Comparison of ENCODE assay signal across 10 mouse cellular contexts in genomic region chr6:15987334-15987733, GRCm38 (mm10).
A peak's percentile ranks its signal among the peaks of the same experiment; 100 is the strongest.
DNase-seq lines count a peak whose midpoint lies in the region; ATAC-seq lines count a peak whose summit lies in the region.
"Had no signal": no experiment of that assay in that cellular context is flagged by ENCODE, and none has a peak within 500 bp of the region (broad histone marks: within the 10 kb centered on the region; RNA-seq: fewer than 3 reads in every experiment).

No protein-coding gene starts in this region.

- H3K9me3 ChIP-seq in hindbrain, embryonic 16.5 days (ENCODE audit: control insufficient read depth, low read length): no peaks in the 10 kb centered on the region
- no peaks in the 10 kb centered on the region for H3K9me3 ChIP-seq in hindbrain, embryonic 12.5 days (replicated peaks)
- H3K9me3 ChIP-seq in intestine, embryonic 16.5 days (ENCODE audit: control insufficient read depth, low read length): no peaks in the 10 kb centered on the region
- H3K9me3 ChIP-seq: megakaryocyte, embryonic 14.5 days had no signal

- no peak overlapping the region for H3K27ac ChIP-seq in hindbrain, embryonic 16.5 days (ENCODE audit: low read depth, low read length)
- H3K27ac ChIP-seq in hindbrain, embryonic 12.5 days: no peak overlapping the region
- H3K27ac ChIP-seq in intestine, embryonic 16.5 days (ENCODE audit: low read length): no peak overlapping the region

- peak; percentile 4 for DNase-seq in retina, postnatal 1 day
- no peak for DNase-seq in retina, embryonic 14.5 days (ENCODE audit: low spot score)
- peak; percentile 16 for DNase-seq in telencephalon, adult 2 months (ENCODE audit: low read depth, low spot score)
- DNase-seq in thymus, postnatal 4 days: no peak
- DNase-seq: heart, adult 11 months; spleen, adult 18-20 months had no signal

- no peaks in the 10 kb centered on the region for H3K36me3 ChIP-seq in hindbrain, embryonic 16.5 days (ENCODE audit: control insufficient read depth, insufficient read depth, low read length)
- no peaks in the 10 kb centered on the region for H3K36me3 ChIP-seq in hindbrain, embryonic 12.5 days
- no peaks in the 10 kb centered on the region for H3K36me3 ChIP-seq in intestine, embryonic 16.5 days (ENCODE audit: control insufficient read depth, insufficient read depth, low read length)

- WGBS in hindbrain, embryonic 16.5 days: 42% methylated on average over 5 of the region's 5 CpGs
- WGBS in hindbrain, embryonic 12.5 days: 65% methylated on average over 5 of the region's 5 CpGs
- WGBS in intestine, embryonic 16.5 days: 17% methylated on average over 5 of the region's 5 CpGs

- ATAC-seq in hindbrain, embryonic 16.5 days: peak; percentile 48; the same call in 1 of the 2 replicates
- ATAC-seq in hindbrain, embryonic 12.5 days (ENCODE audit: low FRiP score): no peak
- peak; percentile 93 for ATAC-seq in intestine, embryonic 16.5 days

- H3K27me3 ChIP-seq in hindbrain, embryonic 16.5 days (replicated peaks; ENCODE audit: control insufficient read depth, insufficient read depth, low read length): no peaks in the 10 kb centered on the region
- no peaks in the 10 kb centered on the region for H3K27me3 ChIP-seq in hindbrain, embryonic 12.5 days
- no peaks in the 10 kb centered on the region for H3K27me3 ChIP-seq in intestine, embryonic 16.5 days (replicated peaks; ENCODE audit: control insufficient read depth, insufficient read depth, low read length)
- H3K27me3 ChIP-seq: megakaryocyte, embryonic 14.5 days had no signal

- H3K4me2 ChIP-seq in hindbrain, embryonic 16.5 days (ENCODE audit: low read length): no peak overlapping the region
- H3K4me2 ChIP-seq in hindbrain, embryonic 12.5 days (replicated peaks): no peak overlapping the region
- H3K4me2 ChIP-seq in intestine, embryonic 16.5 days (ENCODE audit: low read depth, low read length): no peak overlapping the region

- no peaks in the 10 kb centered on the region for H3K4me1 ChIP-seq in hindbrain, embryonic 16.5 days (ENCODE audit: control insufficient read depth, insufficient read depth, low read depth, low read length)
- H3K4me1 ChIP-seq in hindbrain, embryonic 12.5 days: no peaks in the 10 kb centered on the region
- H3K4me1 ChIP-seq in intestine, embryonic 16.5 days (ENCODE audit: control insufficient read depth, insufficient read depth, low read length): no peaks in the 10 kb centered on the region
- H3K4me1 ChIP-seq: megakaryocyte, embryonic 14.5 days had no signal

- H3K9ac ChIP-seq in hindbrain, embryonic 16.5 days (ENCODE audit: low read depth, low read length): no peak overlapping the region
- no peak overlapping the region for H3K9ac ChIP-seq in hindbrain, embryonic 12.5 days
- H3K9ac ChIP-seq in intestine, embryonic 16.5 days (ENCODE audit: low read depth, low read length): no peak overlapping the region

- H3K4me3 ChIP-seq in hindbrain, embryonic 16.5 days (ENCODE audit: low read length): no peak overlapping the region
- no peak overlapping the region for H3K4me3 ChIP-seq in hindbrain, embryonic 12.5 days
- no peak overlapping the region for H3K4me3 ChIP-seq in intestine, embryonic 16.5 days (ENCODE audit: low read length)
- H3K4me3 ChIP-seq: megakaryocyte, embryonic 14.5 days had no signal

Comparison
In these comparisons a context has a peak if more than half of its experiments do, and no peak if none do; other contexts are left out.
1. DNase-seq: peak in retina, postnatal 1 day (single experiment) and telencephalon, adult 2 months (single experiment); none in retina, embryonic 14.5 days (single experiment) and thymus, postnatal 4 days (single experiment).